Mouse (Mus musculus) small intestine, adult 2 months (tissue): ENCODE measurements around the gene Alx3.

ENCODE experiments used
- CTCF ChIP-seq: fragments of 200-500 bp; IDR thresholded peaks from 2 replicates; pipeline ENCODE4 v1.5.1; 2012; ENCODE audit warnings: low read depth, mild to moderate bottlenecking, control low read depth, inconsistent platforms, low read length, moderate library complexity, mixed read lengths; ENCODE audit not compliant: insufficient replicate concordance, insufficient read length; ENCODE audit errors: extremely low read depth
- POLR2A ChIP-seq: fragments of 200-500 bp; IDR thresholded peaks from 2 replicates; pipeline ENCODE4 v1.6.1; 2012; ENCODE audit warnings: low read depth, mild to moderate bottlenecking, control low read depth, inconsistent platforms, low read length, moderate library complexity

DNA sequence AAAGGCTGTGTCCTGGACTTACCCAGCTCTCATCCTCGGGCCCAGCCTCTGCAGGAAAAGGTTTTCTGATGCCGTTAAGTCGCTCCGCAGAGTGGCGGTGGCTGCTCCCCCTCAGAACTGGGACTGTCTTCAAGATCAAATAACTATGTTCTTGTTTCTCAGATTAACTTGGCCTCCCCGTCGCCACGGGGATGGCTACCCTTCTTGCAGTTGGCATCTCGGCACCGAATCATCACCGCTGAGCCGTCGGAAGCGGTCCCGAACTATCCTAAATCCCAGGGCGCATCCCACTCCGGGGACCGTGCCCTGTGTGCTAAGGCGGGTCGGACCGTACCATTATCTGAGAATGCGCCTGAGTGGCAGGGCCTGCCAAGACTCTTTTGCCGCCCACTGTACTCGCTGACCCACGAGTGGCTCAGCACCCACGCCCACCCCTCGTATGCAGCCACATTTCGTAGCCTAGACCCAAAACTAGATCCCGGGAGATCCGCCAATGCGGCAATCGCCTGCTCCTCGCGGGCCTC, 1.2 kb downstream of the Alx3 start:
- no peak for TF ChIP-seq CTCF
- TF ChIP-seq POLR2A, result no peak
